Mouse (Mus musculus) heart, postnatal 4 days (tissue): ENCODE results near the gene Apoc1. TPM values are rescaled to one million over a fixed set of nuclear protein-coding genes. Genes with fewer than 3 reads are reported as not detected.

ENCODE experiments used
- DNase-seq: peaks from one replicate; pipeline ENCODE4 v3.0.0; 2021
- total RNA-seq, 2 experiments: library from RNA; stranded (reverse); gene quantifications; 2 replicates each; pipeline ENCODE4 v1.2.3; 2021

Apoc1 gene
- total RNA-seq, result 1 to 10 TPM; 1.9 to 3.0 TPM

GRCm38 (mm10) chr7:19691873-19692865 is at the start of gene Apoc1:
TSS of gene Apoc1 (minus strand) at chr7:19692660.
- no peak for DNase-seq

- DNase-seq, result peak; percentile 54
Observed at GRCm38 (mm10) chr7:19741329-19742031, 49.0 kb upstream of the Apoc1 start.

GRCm38 (mm10) chr7:19740269-19740668 is 47.8 kb upstream of the Apoc1 start:
- DNase-seq, result peak; percentile 42

- no peak for DNase-seq
Observed at GRCm38 (mm10) chr7:19738771-19739170, 46.3 kb upstream of the Apoc1 start.

GRCm38 (mm10) chr7:19736389-19737057 is 44.1 kb upstream of the Apoc1 start:
- no peak for DNase-seq

GRCm38 (mm10) chr7:19734178-19734666 is 41.8 kb upstream of the Apoc1 start:
- DNase-seq, result no peak

- no peak for DNase-seq
Observed at GRCm38 (mm10) chr7:19726541-19726940, 34.1 kb upstream of the Apoc1 start.

- DNase-seq, result no peak
Observed at GRCm38 (mm10) chr7:19724167-19724566, 31.7 kb upstream of the Apoc1 start.

- peak; percentile 73 for DNase-seq
Observed at GRCm38 (mm10) chr7:19722754-19723195, 30.3 kb upstream of the Apoc1 start.

- DNase-seq, result no peak
Observed at GRCm38 (mm10) chr7:19719200-19719599, 26.7 kb upstream of the Apoc1 start.

DNA sequence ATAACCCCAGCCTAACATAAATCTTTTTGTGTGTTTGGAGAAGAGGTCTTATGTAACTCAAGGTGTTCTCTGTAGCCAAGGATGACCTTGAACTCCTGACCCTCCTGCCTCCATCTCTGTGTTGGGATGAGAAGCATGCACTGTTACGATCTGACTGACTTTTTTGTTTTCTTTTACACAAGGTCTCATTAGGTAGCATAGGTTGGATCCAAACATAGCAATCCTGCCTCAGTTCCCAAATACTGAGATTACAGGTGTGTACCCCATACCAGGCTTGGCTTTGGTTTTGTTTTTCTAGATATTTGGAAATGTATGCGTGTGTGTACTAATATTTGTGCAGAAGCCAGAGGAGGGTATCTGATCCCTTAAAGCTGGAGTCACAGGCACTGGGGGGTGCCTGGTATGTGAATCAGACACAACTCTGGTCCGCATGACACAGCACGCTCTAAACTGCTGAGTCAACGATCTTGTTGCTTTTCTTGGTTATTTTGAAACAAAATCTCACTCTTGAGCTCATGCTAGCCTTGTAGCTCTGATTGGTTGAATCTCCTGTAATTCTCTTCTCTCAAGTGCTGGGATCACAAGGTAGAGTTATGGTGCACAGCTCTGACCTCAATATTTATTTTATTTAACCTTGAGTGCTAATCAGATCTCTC is 26.0 kb upstream of the Apoc1 start:
- no peak for DNase-seq

DNA sequence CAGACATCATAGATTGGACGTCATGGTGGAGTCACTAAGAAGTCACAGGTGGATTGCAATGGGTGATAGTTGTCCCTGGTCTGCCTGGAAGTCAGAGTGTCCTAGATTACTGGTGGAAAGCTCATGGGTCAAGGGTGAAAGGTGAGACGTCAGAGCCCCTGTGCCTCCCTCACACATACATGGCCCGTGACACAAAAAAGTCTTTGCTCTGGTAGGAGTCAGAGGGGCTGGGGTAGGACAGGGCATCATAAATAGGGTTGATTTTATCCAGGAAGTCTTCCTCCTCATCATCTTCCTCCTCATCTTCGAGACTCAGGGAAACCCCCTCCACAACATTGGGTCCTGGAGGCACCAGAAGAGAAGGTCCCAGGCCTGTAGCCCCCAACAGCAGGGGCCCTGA is 24.9 kb upstream of the Apoc1 start:
- no peak for DNase-seq

- DNase-seq, result no peak
Observed at GRCm38 (mm10) chr7:19716822-19717221, 24.4 kb upstream of the Apoc1 start.

GRCm38 (mm10) chr7:19716055-19716682 is 23.7 kb upstream of the Apoc1 start:
- DNase-seq, result no peak

DNA sequence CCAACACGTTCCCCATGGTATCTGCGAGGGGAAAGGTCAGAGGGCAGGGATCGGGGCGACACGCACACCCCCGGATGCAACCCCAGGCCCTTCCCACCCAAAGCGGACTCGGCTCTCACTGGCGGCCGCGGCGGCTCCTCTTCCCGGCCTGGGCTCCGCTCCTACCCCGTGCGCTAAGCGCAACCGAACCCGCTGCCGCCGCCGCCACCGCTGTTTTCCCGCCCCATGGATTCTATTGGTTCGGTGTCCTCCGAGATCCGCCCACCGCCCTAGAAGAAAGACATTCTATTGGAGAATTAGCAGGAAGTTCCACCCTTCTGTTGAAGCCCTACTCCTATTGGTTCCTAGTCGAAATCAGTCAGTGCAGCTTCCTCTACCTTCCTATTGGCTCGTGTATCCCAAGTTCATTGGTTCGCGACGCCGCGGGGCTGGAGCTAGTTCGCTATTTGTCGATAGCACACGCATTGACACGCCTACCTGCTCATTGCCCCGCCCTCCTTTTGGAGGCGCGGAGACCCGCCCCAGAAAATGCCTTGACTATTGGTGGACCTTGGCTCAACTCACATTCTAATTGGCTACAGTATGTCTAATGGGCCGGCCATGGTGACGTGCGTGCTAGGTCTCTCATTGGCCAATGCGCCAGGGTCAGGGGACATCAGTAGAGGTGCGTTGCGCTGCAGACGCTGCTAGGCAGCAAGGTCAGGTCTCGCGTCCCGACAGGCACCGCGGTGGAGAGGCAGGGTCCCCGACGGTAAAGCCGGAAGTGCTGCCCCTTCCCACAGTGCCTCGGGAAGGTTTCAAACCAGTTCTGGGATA is 23.0 kb upstream of the Apoc1 start, which contains the start of gene Tomm40:
TSS of gene Tomm40 (minus strand) at position 200 of the 816 bp plus-strand sequence.
- DNase-seq, result peak; percentile 99

GRCm38 (mm10) chr7:19714836-19715235 is 22.4 kb upstream of the Apoc1 start:
- DNase-seq, result no peak

GRCm38 (mm10) chr7:19713598-19713997 is 21.1 kb upstream of the Apoc1 start:
- DNase-seq, result no peak

GRCm38 (mm10) chr7:19713196-19713595 is 20.7 kb upstream of the Apoc1 start:
- no peak for DNase-seq

- no peak for DNase-seq
Observed at GRCm38 (mm10) chr7:19712414-19712813, 20.0 kb upstream of the Apoc1 start.

DNA sequence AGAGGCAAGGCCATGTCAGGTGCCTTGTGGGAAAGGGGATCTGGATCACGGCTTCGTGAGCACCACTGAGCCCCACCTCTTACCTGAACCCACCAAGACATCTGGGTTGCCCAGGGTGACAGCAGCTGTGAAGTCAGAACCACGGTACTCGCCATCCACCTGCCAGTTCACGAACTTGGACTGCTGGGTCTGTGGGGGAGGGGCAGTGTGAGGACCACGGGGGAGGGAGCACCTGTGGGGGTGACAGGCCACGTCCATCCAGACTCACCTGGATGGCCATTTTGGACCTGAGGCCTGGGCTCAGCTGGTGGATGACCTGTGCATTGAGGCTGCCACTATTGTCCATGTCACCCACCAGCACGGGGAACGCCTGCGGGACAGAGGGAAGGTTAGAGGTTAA is 18.2 kb upstream of the Apoc1 start:
- DNase-seq, result no peak

- no peak for DNase-seq
Observed at GRCm38 (mm10) chr7:19705271-19705670, 12.8 kb upstream of the Apoc1 start.
